Mouse (Mus musculus) forebrain, postnatal 0 days (tissue): ENCODE measurements at regions not wholly inside any gene's neighbourhood (a gene's known extent, or its start where the extent isn't known, plus 50 kb on each side); places are given as distances from the start of the nearest gene placed in this dataset.

Source experiments
- ATAC-seq: fragments of 200-750 bp; cut with Nextera tagmentation; 2 replicates; pipeline ENCODE4 v1.8.0; 2017; ENCODE audit warnings: mild to moderate bottlenecking, moderate library complexity
- DNase-seq: peaks from one replicate; pipeline ENCODE4 v3.0.0-alpha.2; 2015
- H3K27ac ChIP-seq: fragments of 300-500 bp; sonication (generic); 2 replicates; pipeline ENCODE4 v1.5.1; 2014; ENCODE audit warnings: low read depth, mild to moderate bottlenecking, antibody characterized with exemption, low read length, moderate library complexity, mixed read lengths
- H3K27me3 ChIP-seq: fragments of 300-500 bp; sonication (generic); 2 replicates; pipeline ENCODE4 v1.6.1; 2014; ENCODE audit warnings: mild to moderate bottlenecking, low read length, mixed read lengths; ENCODE audit not compliant: insufficient read depth
- H3K36me3 ChIP-seq: fragments of 300-500 bp; sonication (generic); 2 replicates; pipeline ENCODE4 v1.6.1; 2014; ENCODE audit warnings: mild to moderate bottlenecking, moderate library complexity; ENCODE audit not compliant: insufficient read depth
- H3K4me1 ChIP-seq: fragments of 300-500 bp; sonication (generic); 2 replicates; pipeline ENCODE4 v1.6.1; 2014; ENCODE audit warnings: antibody characterized with exemption; ENCODE audit not compliant: insufficient read depth
- H3K4me2 ChIP-seq: fragments of 300-500 bp; sonication (generic); 2 replicates; pipeline ENCODE4 v1.6.1; 2014; ENCODE audit warnings: low read depth, mild to moderate bottlenecking, moderate library complexity
- H3K4me3 ChIP-seq: fragments of 300-500 bp; sonication (generic); 2 replicates; pipeline ENCODE4 v1.5.1; 2014; ENCODE audit warnings: low read depth, low read length, mixed read lengths
- H3K9ac ChIP-seq: fragments of 300-500 bp; sonication (generic); 2 replicates; pipeline ENCODE4 v1.6.1; 2014; ENCODE audit warnings: mild to moderate bottlenecking
- H3K9me3 ChIP-seq: fragments of 300-500 bp; sonication (generic); 2 replicates; pipeline ENCODE4 v1.6.1; 2016; ENCODE audit warnings: low read length
- CTCF ChIP-seq: sonication (generic); IDR thresholded peaks from 2 replicates; pipeline ENCODE4 v1.5.1; 2016; ENCODE audit warnings: antibody characterized with exemption, control low read depth, low read depth
- WGBS: fragments of 180-500 bp; shearing (Covaris S2); extraction: QIAGEN DNeasy Blood & Tissue Kit; methylation state at CpG from one replicate; pipeline ENCODE4 v1.1.7; 2014; 5-methylcytosine and 5-hydroxymethylcytosine counted together

GRCm38 (mm10) chr11:31282136-31282535, 87.7 kb downstream of the Stc2 start:
- Histone ChIP-seq H3K27ac (no peak overlapping the region), H3K4me3 (no peak overlapping the region), H3K9ac (no peak overlapping the region), H3K4me1 (no peaks in the 10 kb centered on the region), H3K36me3 (no peaks in the 10 kb centered on the region), H3K4me2 (no peak overlapping the region), H3K9me3 (no peaks in the 10 kb centered on the region), H3K27me3 (no peaks in the 10 kb centered on the region)
- no peak for TF ChIP-seq CTCF
- ATAC-seq (no peak), DNase-seq (peak; percentile 3)
- 59% methylated on average over 2 of the region's 2 CpGs for WGBS

- WGBS = 18% methylated on average over 2 of the region's 2 CpGs
- H3K4me3 ChIP-seq = no peak overlapping the region
- H3K27ac ChIP-seq = no peak overlapping the region
- no peak overlapping the region for H3K4me2 ChIP-seq
- DNase-seq (peak; percentile 93), ATAC-seq (peak; percentile 78)
- no peaks in the 10 kb centered on the region for H3K27me3 ChIP-seq
- peak; percentile 84 for TF ChIP-seq CTCF
- H3K4me1 ChIP-seq = no peaks in the 10 kb centered on the region
- H3K36me3 ChIP-seq = no peaks in the 10 kb centered on the region
- H3K9ac ChIP-seq = no peak overlapping the region
- no peaks in the 10 kb centered on the region for H3K9me3 ChIP-seq
Observed at GRCm38 (mm10) chr11:31248467-31248866, 66.2 kb upstream of the Gm17332 start.
